Mouse (Mus musculus) limb, embryonic 13.5 days (tissue): ENCODE data around the gene 4930518I15Rik. TPM values are rescaled to one million over a fixed set of nuclear protein-coding genes. Genes with fewer than 3 reads are reported as not detected.
A peak's percentile ranks its signal among the peaks of the same experiment; 100 is the strongest.
"Not testable (repeated sequence)": the region's sequence is repeated elsewhere in the genome, so short reads cannot be mapped to it uniquely, and the experiment has no call there.

Experiments used
- ATAC-seq: fragments of 200-750 bp; cut with Nextera tagmentation; 2 replicates; pipeline ENCODE4 v1.8.0; 2017; ENCODE audit warnings: low read depth, moderate number of reproducible peaks, moderate TSS enrichment; ENCODE audit not compliant: low FRiP score
- H3K27ac ChIP-seq: fragments of 300-500 bp; sonication (generic); 2 replicates; pipeline ENCODE4 v1.5.1; 2015; ENCODE audit warnings: inconsistent platforms, mild to moderate bottlenecking, moderate library complexity
- H3K27me3 ChIP-seq: fragments of 300-500 bp; sonication (generic); 2 replicates; pipeline ENCODE4 v1.6.1; 2015; ENCODE audit warnings: mild to moderate bottlenecking, inconsistent platforms
- H3K36me3 ChIP-seq: fragments of 300-500 bp; sonication (generic); 2 replicates; pipeline ENCODE4 v1.6.1; 2015; ENCODE audit warnings: inconsistent platforms, mild to moderate bottlenecking, moderate library complexity
- H3K4me1 ChIP-seq: fragments of 300-500 bp; sonication (generic); 2 replicates; pipeline ENCODE4 v1.6.1; 2015; ENCODE audit warnings: inconsistent platforms
- H3K4me2 ChIP-seq: fragments of 300-500 bp; sonication (generic); replicated peaks from 2 replicates; pipeline ENCODE4 v1.6.1; 2015; ENCODE audit warnings: inconsistent platforms, mild to moderate bottlenecking, moderate library complexity
- H3K4me3 ChIP-seq: fragments of 300-500 bp; sonication (generic); 2 replicates; pipeline ENCODE4 v1.5.1; 2015; ENCODE audit warnings: moderate library complexity, mild to moderate bottlenecking, inconsistent platforms
- H3K9ac ChIP-seq: fragments of 300-500 bp; sonication (generic); 2 replicates; pipeline ENCODE4 v1.6.1; 2015; ENCODE audit warnings: mild to moderate bottlenecking, inconsistent platforms
- H3K9me3 ChIP-seq: fragments of 300-500 bp; sonication (generic); 2 replicates; pipeline ENCODE4 v1.6.1; 2016; ENCODE audit warnings: inconsistent platforms
- WGBS: fragments of 180-500 bp; shearing (Covaris S2); methylation state at CpG from one replicate; pipeline ENCODE4 v1.1.7; 2015; 5-methylcytosine and 5-hydroxymethylcytosine counted together
- polyA plus RNA-seq: library from polyadenylated mRNA; unstranded; fragments of >200 nt; fragmentation: Nextera tagmentation; extraction: Ambion mirVana; gene quantifications from 2 replicates; pipeline ENCODE4 v1.2.1, GENCODE M21; 2015

4930518I15Rik gene
- 13.2 and 14.9 TPM in 2 replicates for polyA plus RNA-seq

- H3K9me3 ChIP-seq: no peaks in the 10 kb centered on the region
- H3K27me3 ChIP-seq: no peaks in the 10 kb centered on the region
- H3K9ac ChIP-seq: no peak within 1 kb of the TSS; the same call in 1 of the 2 replicates
- peaks cover 36% of the 10 kb centered on the region for H3K4me1 ChIP-seq
- H3K27ac ChIP-seq: peak within 1 kb of the TSS; percentile 72
- 86% methylated on average over 2 of the region's 2 CpGs for WGBS
- no peak within 1 kb of the TSS for H3K4me2 ChIP-seq
- no peak for ATAC-seq
- no peak within 1 kb of the TSS for H3K4me3 ChIP-seq
- H3K36me3 ChIP-seq: peaks cover 34% of the 10 kb centered on the region
Observed at GRCm38 (mm10) chr2:156857835-156858234, at the start of gene 4930518I15Rik. Gene 4930518I15Rik (minus strand): TSS chr2:156857946.

GRCm38 (mm10) chr2:156905931-156906330, 48.2 kb upstream of the 4930518I15Rik start:
- H3K4me2 ChIP-seq, H3K9ac ChIP-seq, H3K9me3 ChIP-seq, H3K36me3 ChIP-seq, H3K27ac ChIP-seq, H3K27me3 ChIP-seq, H3K4me1 ChIP-seq, ATAC-seq, H3K4me3 ChIP-seq: not testable (repeated sequence)
- WGBS: 21% methylated on average over 4 of the region's 4 CpGs

- Histone ChIP-seq H3K9ac (no peak overlapping the region), H3K4me1 (no peaks in the 10 kb centered on the region), H3K36me3 (no peaks in the 10 kb centered on the region), H3K4me3 (no peak overlapping the region), H3K27ac (no peak overlapping the region), H3K27me3 (no peaks in the 10 kb centered on the region), H3K9me3 (no peaks in the 10 kb centered on the region), H3K4me2 (no peak overlapping the region)
- WGBS: 16% methylated on average over 6 of the region's 6 CpGs
- no peak for ATAC-seq
Observed at GRCm38 (mm10) chr2:156904976-156905717, 47.4 kb upstream of the 4930518I15Rik start.

GRCm38 (mm10) chr2:156903367-156903766, 45.6 kb upstream of the 4930518I15Rik start:
- H3K36me3 ChIP-seq: no peaks in the 10 kb centered on the region
- H3K9me3 ChIP-seq: no peaks in the 10 kb centered on the region
- no peak overlapping the region for H3K27ac ChIP-seq
- H3K4me3 ChIP-seq: no peak overlapping the region
- WGBS: 27% methylated on average over 2 of the region's 2 CpGs
- no peak overlapping the region for H3K9ac ChIP-seq
- no peaks in the 10 kb centered on the region for H3K4me1 ChIP-seq
- no peaks in the 10 kb centered on the region for H3K27me3 ChIP-seq
- no peak for ATAC-seq
- H3K4me2 ChIP-seq: no peak overlapping the region

GRCm38 (mm10) chr2:156902411-156902810, 44.7 kb upstream of the 4930518I15Rik start:
- not testable (repeated sequence) for H3K27ac ChIP-seq, H3K4me1 ChIP-seq, ATAC-seq, H3K4me3 ChIP-seq, H3K4me2 ChIP-seq, H3K36me3 ChIP-seq, H3K9ac ChIP-seq, H3K9me3 ChIP-seq, H3K27me3 ChIP-seq
- WGBS: 83% methylated on average over 4 of the region's 4 CpGs

GRCm38 (mm10) chr2:156901883-156902282, 44.1 kb upstream of the 4930518I15Rik start:
- Histone ChIP-seq H3K36me3 (no peaks in the 10 kb centered on the region), H3K27me3 (no peaks in the 10 kb centered on the region; the same call in 1 of the 2 replicates), H3K27ac (no peak overlapping the region), H3K9ac (no peak overlapping the region), H3K4me1 (no peaks in the 10 kb centered on the region), H3K9me3 (no peaks in the 10 kb centered on the region), H3K4me3 (no peak overlapping the region), H3K4me2 (no peak overlapping the region)
- ATAC-seq: no peak
- 75% methylated on average over 6 of the region's 6 CpGs for WGBS

GRCm38 (mm10) chr2:156901344-156901743, 43.6 kb upstream of the 4930518I15Rik start:
- no peak for ATAC-seq
- Histone ChIP-seq H3K36me3 (no peaks in the 10 kb centered on the region), H3K27me3 (no peaks in the 10 kb centered on the region; the same call in 1 of the 2 replicates), H3K4me1 (no peaks in the 10 kb centered on the region), H3K4me3 (no peak overlapping the region), H3K4me2 (no peak overlapping the region), H3K27ac (no peak overlapping the region), H3K9ac (no peak overlapping the region), H3K9me3 (no peaks in the 10 kb centered on the region)
- WGBS: 86% methylated on average over 2 of the region's 2 CpGs

GRCm38 (mm10) chr2:156899184-156899583, 41.4 kb upstream of the 4930518I15Rik start:
- no peak overlapping the region for H3K4me2 ChIP-seq
- H3K36me3 ChIP-seq: no peaks in the 10 kb centered on the region
- H3K9me3 ChIP-seq: no peaks in the 10 kb centered on the region
- no peaks in the 10 kb centered on the region for H3K4me1 ChIP-seq
- no peak for ATAC-seq
- H3K9ac ChIP-seq: no peak overlapping the region
- no peaks in the 10 kb centered on the region; the same call in 1 of the 2 replicates for H3K27me3 ChIP-seq
- H3K27ac ChIP-seq: no peak overlapping the region
- H3K4me3 ChIP-seq: no peak overlapping the region
- 69% methylated on average over 4 of the region's 4 CpGs for WGBS

GRCm38 (mm10) chr2:156898374-156898773, 40.6 kb upstream of the 4930518I15Rik start:
- Histone ChIP-seq H3K4me2 (no peak overlapping the region), H3K27ac (no peak overlapping the region), H3K9me3 (no peaks in the 10 kb centered on the region), H3K27me3 (no peaks in the 10 kb centered on the region; the same call in 1 of the 2 replicates), H3K9ac (no peak overlapping the region), H3K4me3 (no peak overlapping the region), H3K4me1 (no peaks in the 10 kb centered on the region), H3K36me3 (no peaks in the 10 kb centered on the region)
- WGBS: 71% methylated on average over 4 of the region's 4 CpGs
- ATAC-seq: no peak

- WGBS: 84% methylated on average over 9 of the region's 9 CpGs
Observed at GRCm38 (mm10) chr2:156897034-156897433, 39.3 kb upstream of the 4930518I15Rik start.

GRCm38 (mm10) chr2:156896384-156896914, 38.7 kb upstream of the 4930518I15Rik start:
- Histone ChIP-seq H3K27ac (no peak overlapping the region), H3K9ac (no peak overlapping the region), H3K4me3 (no peak overlapping the region), H3K4me2 (no peak overlapping the region), H3K4me1 (no peaks in the 10 kb centered on the region; the same call in 1 of the 2 replicates), H3K36me3 (no peaks in the 10 kb centered on the region), H3K27me3 (no peaks in the 10 kb centered on the region; the same call in 1 of the 2 replicates), H3K9me3 (no peaks in the 10 kb centered on the region)
- 69% methylated on average over 9 of the region's 9 CpGs for WGBS
- ATAC-seq: no peak

More at GRCm38 (mm10) chr2:156897034-156897433, 39.3 kb upstream of the 4930518I15Rik start:
- H3K27ac ChIP-seq: no peak overlapping the region
- H3K4me1 ChIP-seq: no peaks in the 10 kb centered on the region; the same call in 1 of the 2 replicates
- no peak overlapping the region for H3K4me3 ChIP-seq
- no peaks in the 10 kb centered on the region for H3K36me3 ChIP-seq
- no peak overlapping the region for H3K4me2 ChIP-seq
- no peak overlapping the region for H3K9ac ChIP-seq
- H3K27me3 ChIP-seq: no peaks in the 10 kb centered on the region; the same call in 1 of the 2 replicates
- ATAC-seq: no peak
- H3K9me3 ChIP-seq: no peaks in the 10 kb centered on the region

- whole genome bisulfite sequencing: 77% methylated on average over 15 of the region's 15 CpGs
- no peaks in the 10 kb centered on the region for H3K9me3 ChIP-seq
- no peak for ATAC-seq
- H3K36me3 ChIP-seq: no peaks in the 10 kb centered on the region
- H3K4me3 ChIP-seq: no peak overlapping the region
- H3K9ac ChIP-seq: no peak overlapping the region
- no peak overlapping the region for H3K4me2 ChIP-seq
- H3K27me3 ChIP-seq: no peaks in the 10 kb centered on the region; the same call in 1 of the 2 replicates
- no peak overlapping the region for H3K27ac ChIP-seq
- H3K4me1 ChIP-seq: no peaks in the 10 kb centered on the region; the same call in 1 of the 2 replicates
Observed at GRCm38 (mm10) chr2:156894496-156895265, 36.9 kb upstream of the 4930518I15Rik start.
